Mouse (Mus musculus) lung, postnatal 0 days (tissue): Measurements from ENCODE around the gene Hist2h3b. TPM values are rescaled to one million over a fixed set of nuclear protein-coding genes. Genes with fewer than 3 reads are reported as not detected.

Experiments used
- ATAC-seq: fragments of 200-750 bp; cut with Nextera tagmentation; 2 replicates; pipeline ENCODE4 v1.8.0; 2017; ENCODE audit warnings: moderate library complexity
- DNase-seq: peaks from one replicate; pipeline ENCODE4 v3.0.0-alpha.2; 2016; ENCODE audit warnings: low spot score
- H3K27ac ChIP-seq: fragments of 300-500 bp; sonication (generic); 2 replicates; pipeline ENCODE4 v1.5.1; 2014; ENCODE audit warnings: antibody characterized with exemption, mild to moderate bottlenecking, low read length, mixed read lengths
- H3K27me3 ChIP-seq: fragments of 300-500 bp; sonication (generic); replicated peaks from 2 replicates; pipeline ENCODE4 v1.6.1; 2014; ENCODE audit warnings: low read length, mixed read lengths; ENCODE audit not compliant: insufficient read depth
- H3K36me3 ChIP-seq: fragments of 300-500 bp; sonication (generic); 2 replicates; pipeline ENCODE4 v1.6.1; 2014; ENCODE audit warnings: low read length, mixed read lengths; ENCODE audit not compliant: insufficient read depth
- H3K4me1 ChIP-seq: fragments of 300-500 bp; sonication (generic); 2 replicates; pipeline ENCODE4 v1.6.1; 2014; ENCODE audit warnings: antibody characterized with exemption, low read depth, low read length, mixed read lengths; ENCODE audit not compliant: insufficient read depth
- H3K4me2 ChIP-seq: fragments of 300-500 bp; sonication (generic); replicated peaks from 2 replicates; pipeline ENCODE4 v1.6.1; 2014; ENCODE audit warnings: low read depth, mild to moderate bottlenecking, low read length, moderate library complexity, mixed read lengths
- H3K4me3 ChIP-seq: fragments of 300-500 bp; sonication (generic); 2 replicates; pipeline ENCODE4 v1.5.1; 2014; ENCODE audit warnings: low read depth, low read length
- H3K9ac ChIP-seq: fragments of 300-500 bp; sonication (generic); replicated peaks from 2 replicates; pipeline ENCODE4 v1.6.1; 2014; ENCODE audit warnings: low read depth, mild to moderate bottlenecking
- H3K9me3 ChIP-seq: fragments of 300-500 bp; sonication (generic); 2 replicates; pipeline ENCODE4 v1.6.1; 2016; ENCODE audit warnings: low read length, mixed read lengths
- CTCF ChIP-seq: IDR thresholded peaks from 2 replicates; pipeline ENCODE4 v1.5.1; 2016; ENCODE audit warnings: antibody characterized with exemption, mild to moderate bottlenecking
- EP300 ChIP-seq: IDR thresholded peaks from 2 replicates; pipeline ENCODE4 v1.6.1; 2016; ENCODE audit warnings: antibody characterized with exemption, mild to moderate bottlenecking, control low read depth
- WGBS: fragments of 180-500 bp; shearing (Covaris S2); extraction: QIAGEN DNeasy Blood & Tissue Kit; methylation state at CpG from one replicate; pipeline ENCODE4 v1.1.7; 2014; 5-methylcytosine and 5-hydroxymethylcytosine counted together
- polyA plus RNA-seq: library from polyadenylated mRNA; unstranded; fragments of >200 nt; fragmentation: Nextera tagmentation; extraction: Ambion mirVana; gene quantifications from 2 replicates; pipeline ENCODE4 v1.2.1, GENCODE M21; 2015

Hist2h3b gene
- polyA plus RNA-seq, 1 experiment from 2014 or later, result 12.5 TPM

DNA sequence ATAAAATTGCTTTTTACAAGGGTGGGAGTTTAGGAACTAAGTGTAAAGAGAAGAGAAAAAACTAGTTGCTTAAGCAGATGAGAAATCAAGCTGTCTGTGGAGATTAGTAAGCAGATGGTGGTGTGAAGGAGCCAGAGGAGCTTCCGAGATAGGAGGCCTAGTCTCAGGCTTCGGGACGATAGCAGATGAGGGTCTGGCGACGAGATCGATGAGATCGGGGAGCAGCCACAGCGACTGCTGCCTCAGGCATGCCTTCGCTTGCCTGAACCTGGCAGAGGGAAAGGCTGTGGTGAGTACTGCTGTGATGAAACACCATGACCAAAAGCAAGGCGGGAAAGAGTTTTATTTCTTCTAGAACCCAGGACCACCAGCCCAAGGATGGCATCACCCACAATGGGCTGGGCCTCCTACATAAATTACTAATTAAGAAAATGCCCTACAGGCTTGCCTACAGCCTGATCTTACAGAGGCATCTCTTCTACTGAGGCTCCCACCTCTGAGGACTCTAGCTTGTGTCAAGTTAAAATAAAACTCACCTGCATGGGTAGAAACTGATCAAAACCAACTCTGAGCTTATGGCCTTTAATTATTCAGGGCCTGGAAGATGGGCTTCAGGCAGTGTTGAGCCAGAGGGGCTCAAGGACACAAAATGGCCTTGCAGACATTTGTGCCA is 13.6 kb upstream of the Hist2h3b start:
- H3K4me1 ChIP-seq, result no peaks in the 10 kb centered on the region
- H3K27ac ChIP-seq, result no peak overlapping the region
- ATAC-seq (no peak), DNase-seq (no peak)
- 54% methylated on average over 10 of the region's 10 CpGs for WGBS
- no peak overlapping the region for H3K4me3 ChIP-seq
- peaks cover 13% of the 10 kb centered on the region for H3K27me3 ChIP-seq
- no peak overlapping the region for H3K4me2 ChIP-seq
- H3K36me3 ChIP-seq, result no peaks in the 10 kb centered on the region
- TF ChIP-seq CTCF, result no peak
- no peak for TF ChIP-seq EP300
- no peak overlapping the region for H3K9ac ChIP-seq
- H3K9me3 ChIP-seq, result no peaks in the 10 kb centered on the region

DNA sequence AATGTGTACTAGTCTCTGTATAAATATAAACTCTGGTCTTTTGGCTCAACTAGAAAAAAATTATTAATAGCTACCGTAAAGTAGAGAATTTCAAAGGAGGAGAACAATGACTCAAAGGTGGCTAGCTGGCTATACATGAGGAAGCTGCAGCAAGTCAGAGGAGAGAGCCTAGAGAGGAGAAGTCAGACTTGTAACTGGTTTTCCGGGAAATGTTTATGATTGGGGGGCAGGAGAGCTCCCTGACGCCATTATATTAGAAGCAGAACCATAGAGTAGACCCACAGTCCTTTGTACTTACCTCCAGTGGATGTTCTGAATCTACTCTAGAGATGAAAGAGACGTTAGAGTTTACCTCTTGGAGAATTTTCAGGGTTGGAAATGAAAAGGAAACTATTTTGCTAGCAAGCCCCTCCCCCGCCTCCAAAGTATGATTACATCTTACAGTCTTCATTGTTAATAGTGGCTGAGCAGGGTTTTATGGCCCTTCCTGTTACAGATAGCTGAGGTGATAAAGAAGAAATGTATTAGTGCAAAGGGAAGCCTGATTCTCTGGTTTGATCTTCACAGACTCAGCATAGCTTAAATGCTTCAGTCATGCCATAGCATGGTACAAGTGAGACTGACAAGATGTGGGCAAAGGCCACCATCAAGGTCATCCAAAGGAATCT is 12.4 kb upstream of the Hist2h3b start:
- TF ChIP-seq CTCF, result no peak
- TF ChIP-seq EP300, result peak; percentile 39
- H3K27ac ChIP-seq, result no peak overlapping the region
- WGBS, result 44% methylated on average over 5 of the region's 5 CpGs

DNA sequence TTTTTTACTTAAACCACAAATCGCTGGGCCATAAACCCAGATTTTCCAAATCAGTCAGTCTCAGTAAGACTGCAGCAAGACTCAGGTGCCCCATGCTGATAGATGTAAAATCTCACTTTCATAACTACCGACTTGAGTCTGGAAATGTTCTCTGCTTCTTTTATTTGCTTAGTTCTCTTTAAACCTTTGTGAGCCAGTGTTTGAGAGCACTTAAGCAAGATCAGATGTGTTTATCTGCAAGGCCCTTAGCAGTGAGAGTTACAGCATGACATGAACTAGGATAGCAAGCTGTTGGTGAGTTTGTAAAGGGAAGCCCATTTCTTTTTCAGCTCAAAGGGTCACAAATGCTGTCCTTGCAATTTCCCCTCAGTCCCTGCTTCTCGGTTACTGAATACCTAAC is 11.3 kb upstream of the Hist2h3b start:
- TF ChIP-seq EP300 (no peak), CTCF (no peak)
- Histone ChIP-seq H3K36me3 (no peaks in the 10 kb centered on the region), H3K9me3 (no peaks in the 10 kb centered on the region), H3K27ac (no peak overlapping the region), H3K4me3 (no peak overlapping the region), H3K4me2 (no peak overlapping the region), H3K9ac (no peak overlapping the region), H3K27me3 (peaks cover 13% of the 10 kb centered on the region), H3K4me1 (peaks cover 5% of the 10 kb centered on the region; the same call in 1 of the 2 replicates)
- ATAC-seq, result peak; percentile 46
- peak; percentile 74 for DNase-seq
- 58% methylated on average over 3 of the region's 3 CpGs for WGBS

More for the DNA sequence above, 12.4 kb upstream of the Hist2h3b start:
- H3K4me3 ChIP-seq, result no peak overlapping the region
- H3K9me3 ChIP-seq, result no peaks in the 10 kb centered on the region
- DNase-seq (no peak), ATAC-seq (peak; percentile 32; the same call in 1 of the 2 replicates)
- H3K4me1 ChIP-seq, result no peaks in the 10 kb centered on the region
- H3K9ac ChIP-seq, result no peak overlapping the region
- H3K36me3 ChIP-seq, result no peaks in the 10 kb centered on the region
- no peak overlapping the region for H3K4me2 ChIP-seq
- peaks cover 13% of the 10 kb centered on the region for H3K27me3 ChIP-seq

GRCm38 (mm10) chr3:96260220-96260619 is 8.2 kb upstream of the Hist2h3b start:
- no peak overlapping the region for H3K9ac ChIP-seq

DNA sequence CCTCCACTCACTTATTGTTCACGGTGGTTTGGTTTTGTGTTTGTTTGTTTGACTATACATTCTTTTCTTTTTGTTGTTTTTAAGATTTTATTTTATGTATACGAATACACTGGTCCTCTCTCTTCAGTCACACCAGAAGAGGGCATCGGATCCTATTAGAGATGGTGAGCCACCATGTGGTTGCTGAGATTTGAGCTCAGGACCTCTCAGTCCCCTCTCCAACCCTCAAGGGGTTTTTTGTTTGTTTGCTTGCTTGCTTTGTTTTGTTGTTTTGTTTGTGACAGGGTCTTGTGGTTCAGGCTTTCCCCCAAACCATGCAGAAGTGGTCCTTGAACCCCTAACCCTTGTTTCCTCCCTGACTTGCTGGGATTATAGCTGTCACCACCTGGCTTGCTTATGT is 6.8 kb upstream of the Hist2h3b start:
- TF ChIP-seq EP300 (no peak), CTCF (peak; percentile 42)
- H3K4me2 ChIP-seq, result peak overlapping the region; percentile 62
- no peaks in the 10 kb centered on the region for H3K9me3 ChIP-seq
- H3K27ac ChIP-seq, result peak overlapping the region; percentile 92
- no peaks in the 10 kb centered on the region for H3K36me3 ChIP-seq
- 51% methylated on average over 3 of the region's 3 CpGs for WGBS
- peaks cover 6% of the 10 kb centered on the region; the same call in 1 of the 2 replicates for H3K4me1 ChIP-seq
- ATAC-seq, result no peak
- peak overlapping the region; percentile 56; the same call in 1 of the 2 replicates for H3K4me3 ChIP-seq
- H3K9ac ChIP-seq, result no peak overlapping the region
- H3K27me3 ChIP-seq, result peaks cover 10% of the 10 kb centered on the region; the same call in 1 of the 2 replicates
- DNase-seq, result no peak

More at GRCm38 (mm10) chr3:96260220-96260619, 8.2 kb upstream of the Hist2h3b start:
- TF ChIP-seq CTCF (no peak), EP300 (no peak)
- H3K27me3 ChIP-seq, result peaks cover 10% of the 10 kb centered on the region; the same call in 1 of the 2 replicates
- WGBS, result 85% methylated on average over 5 of the region's 5 CpGs
- H3K4me2 ChIP-seq, result no peak overlapping the region
- no peaks in the 10 kb centered on the region for H3K36me3 ChIP-seq
- DNase-seq (no peak), ATAC-seq (no peak)
- peaks cover 6% of the 10 kb centered on the region; the same call in 1 of the 2 replicates for H3K4me1 ChIP-seq
- H3K9me3 ChIP-seq, result no peaks in the 10 kb centered on the region
- H3K4me3 ChIP-seq, result no peak overlapping the region
- no peak overlapping the region for H3K27ac ChIP-seq

DNA sequence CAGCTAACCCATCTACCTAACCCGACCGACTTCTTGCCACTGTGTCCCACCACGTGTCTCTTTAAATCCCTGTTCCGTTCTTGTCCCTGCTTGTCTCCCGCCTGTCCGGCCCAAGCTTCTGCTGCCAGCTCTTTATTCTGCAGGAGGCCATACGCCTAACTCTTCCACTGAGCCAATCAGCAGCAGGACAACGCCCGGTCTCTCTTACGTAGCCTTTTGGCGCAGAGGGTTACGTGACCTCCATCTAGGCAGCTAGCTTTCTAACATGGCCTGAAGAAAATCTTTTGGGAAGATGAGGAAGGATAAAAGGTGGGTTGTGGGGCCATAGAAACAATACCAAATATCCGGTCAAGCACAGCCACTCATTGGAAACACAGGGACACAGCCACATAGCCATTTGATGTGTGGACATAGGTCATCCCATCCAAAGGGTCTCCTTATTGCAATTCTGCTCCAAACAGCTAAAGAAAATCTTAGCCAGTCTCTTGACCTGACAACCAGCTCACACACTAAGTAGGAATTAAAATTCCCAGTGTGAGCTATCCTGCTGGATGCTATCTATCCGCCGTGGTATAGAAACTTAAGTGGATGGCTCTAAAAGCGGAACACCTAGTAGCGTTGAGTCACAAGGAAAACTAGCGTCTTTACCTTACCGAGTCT is 6.1 kb upstream of the Hist2h3b start:
- under 1% methylated on average over 19 of the region's 19 CpGs for WGBS
- peak overlapping the region; percentile 92 for H3K27ac ChIP-seq

More for the DNA sequence above, 6.1 kb upstream of the Hist2h3b start:
- Histone ChIP-seq H3K27me3 (peaks cover 10% of the 10 kb centered on the region; the same call in 1 of the 2 replicates), H3K4me3 (peak overlapping the region; percentile 56), H3K9me3 (no peaks in the 10 kb centered on the region), H3K9ac (peak overlapping the region; percentile 62), H3K4me2 (peak overlapping the region; percentile 62), H3K36me3 (no peaks in the 10 kb centered on the region), H3K4me1 (peaks cover 6% of the 10 kb centered on the region; the same call in 1 of the 2 replicates)
- DNase-seq (peak; percentile 95), ATAC-seq (peak; percentile 85)
- TF ChIP-seq EP300 (no peak), CTCF (0 out of 2 replicates have a peak, but pooled peaks have one; percentile 0)
